Mouse (Mus musculus): ENCODE measurements at regions not wholly inside any gene's neighbourhood (a gene's known extent, or its start where the extent isn't known, plus 50 kb on each side); places are given as distances from the start of the nearest gene placed in this dataset.
A peak's percentile ranks its signal among the peaks of the same experiment; 100 is the strongest.

DNA sequence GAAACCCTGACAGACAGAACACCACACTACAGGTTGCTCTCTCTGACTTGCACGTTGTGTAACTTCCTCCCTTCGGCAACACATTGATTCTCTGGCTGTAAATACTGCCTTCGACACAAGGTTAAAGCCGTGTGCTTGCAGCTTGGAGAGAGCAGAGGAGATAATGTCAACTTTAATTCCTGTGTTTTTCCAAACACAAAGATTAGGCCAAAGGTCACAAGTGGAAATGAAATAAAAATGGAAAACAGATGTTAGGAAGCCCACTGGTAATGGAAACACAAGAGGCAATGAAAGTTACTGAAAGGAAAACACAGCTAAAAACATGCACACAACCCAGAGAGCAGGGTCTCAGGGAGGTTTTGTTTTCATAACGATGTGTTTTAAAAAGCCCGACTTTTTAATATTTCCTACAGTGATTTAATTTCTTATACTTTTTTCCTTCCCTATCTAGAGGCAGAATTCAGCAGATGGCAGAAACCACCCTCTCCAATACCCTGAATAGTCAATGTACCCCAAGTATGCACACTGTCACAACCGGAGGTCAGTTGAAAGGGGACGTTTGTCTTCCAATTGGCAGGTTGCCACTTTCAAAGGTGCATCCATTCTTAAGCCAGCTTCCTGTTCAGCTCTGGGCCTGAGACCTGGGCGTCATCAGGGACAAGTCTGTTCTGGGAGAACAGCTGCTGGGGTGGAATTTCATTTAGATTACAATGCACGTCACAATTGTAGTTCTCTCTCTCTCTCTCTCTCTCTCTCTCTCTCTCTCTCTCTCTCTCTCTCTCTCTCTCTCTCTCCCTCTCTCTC lies 210.8 kb upstream of the Gm5148 start:
- DNase-seq (ENCODE audit: extremely low spot score, low spot score) = peak; percentile 41

DNA sequence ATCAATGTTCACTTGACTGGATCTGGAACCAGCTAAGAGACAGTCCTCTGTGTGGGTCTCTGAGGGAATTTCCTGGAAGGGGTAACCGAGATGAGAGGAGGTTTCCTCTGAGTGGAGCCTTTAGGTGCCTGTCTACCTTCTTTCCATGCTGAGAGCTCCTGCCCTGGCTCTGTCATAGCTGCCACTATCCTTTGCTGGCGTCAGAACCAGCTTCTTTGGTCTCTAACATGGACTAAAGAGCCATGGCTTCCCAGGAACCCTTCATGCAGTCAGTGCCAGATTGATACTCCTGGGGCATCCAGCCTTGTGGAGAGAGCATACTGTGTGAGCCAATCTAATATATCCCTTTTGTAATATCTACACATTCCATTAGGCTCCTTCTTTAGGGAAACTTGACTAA lies 209.9 kb upstream of the Gm5148 start:
- DNase-seq (ENCODE audit: extremely low spot score, low spot score) = no peak

DNA sequence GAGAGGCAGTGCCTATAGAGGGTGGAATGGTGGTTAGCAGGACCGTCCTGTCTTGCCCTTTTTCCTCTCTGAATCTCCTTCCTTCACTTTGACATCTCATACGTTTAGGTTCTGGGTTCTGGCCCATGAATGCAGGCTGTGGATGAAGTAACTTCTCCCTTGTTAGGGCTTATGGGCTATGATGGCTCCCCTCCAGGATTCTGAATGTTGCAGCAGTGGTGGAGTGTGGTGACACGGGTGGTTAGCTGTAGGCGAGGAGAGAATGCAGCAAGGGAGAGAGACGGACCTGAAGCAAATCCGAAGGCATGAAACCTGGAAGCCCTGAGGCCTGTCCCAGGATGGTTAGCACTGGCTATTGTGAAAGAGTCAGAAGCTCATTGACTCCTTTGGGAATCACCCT lies 204.4 kb upstream of the Gm5148 start:
- no peak for DNase-seq (ENCODE audit: extremely low spot score, low spot score)

DNA sequence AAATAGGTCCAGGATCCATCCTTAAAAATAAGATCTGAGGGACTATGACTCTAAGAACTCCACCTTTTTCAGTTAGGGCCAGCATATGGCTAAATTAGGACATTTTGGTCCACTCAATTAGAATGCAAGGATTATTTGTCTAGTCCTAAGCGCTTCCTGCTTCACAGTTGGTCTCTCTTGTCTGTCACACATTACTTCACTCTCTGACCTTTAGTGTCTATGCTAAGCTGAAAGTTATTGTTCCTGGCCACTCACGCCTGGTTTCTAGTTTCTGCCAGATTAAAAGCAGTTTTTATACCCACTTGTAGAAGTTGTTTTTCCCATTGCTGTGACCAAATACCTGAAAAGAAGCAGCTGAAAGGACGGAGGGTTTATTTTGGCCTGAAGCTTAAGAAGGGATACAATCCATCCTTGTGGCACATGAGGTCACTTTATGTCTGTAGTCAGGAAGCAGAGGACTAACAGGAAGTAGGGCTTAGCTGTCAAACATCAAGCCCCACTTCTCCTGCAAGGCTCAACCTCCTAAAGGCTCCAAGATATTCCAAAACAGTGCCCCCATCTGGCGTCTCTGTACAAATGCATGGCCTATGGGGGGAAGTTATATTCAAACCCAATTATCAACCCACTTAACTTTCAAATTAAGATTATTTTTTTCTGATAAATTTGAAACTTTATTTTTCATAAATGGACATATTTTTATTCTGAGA lies 195.3 kb upstream of the Gm5148 start:
- DNase-seq (ENCODE audit: extremely low spot score, low spot score) = no peak

DNA sequence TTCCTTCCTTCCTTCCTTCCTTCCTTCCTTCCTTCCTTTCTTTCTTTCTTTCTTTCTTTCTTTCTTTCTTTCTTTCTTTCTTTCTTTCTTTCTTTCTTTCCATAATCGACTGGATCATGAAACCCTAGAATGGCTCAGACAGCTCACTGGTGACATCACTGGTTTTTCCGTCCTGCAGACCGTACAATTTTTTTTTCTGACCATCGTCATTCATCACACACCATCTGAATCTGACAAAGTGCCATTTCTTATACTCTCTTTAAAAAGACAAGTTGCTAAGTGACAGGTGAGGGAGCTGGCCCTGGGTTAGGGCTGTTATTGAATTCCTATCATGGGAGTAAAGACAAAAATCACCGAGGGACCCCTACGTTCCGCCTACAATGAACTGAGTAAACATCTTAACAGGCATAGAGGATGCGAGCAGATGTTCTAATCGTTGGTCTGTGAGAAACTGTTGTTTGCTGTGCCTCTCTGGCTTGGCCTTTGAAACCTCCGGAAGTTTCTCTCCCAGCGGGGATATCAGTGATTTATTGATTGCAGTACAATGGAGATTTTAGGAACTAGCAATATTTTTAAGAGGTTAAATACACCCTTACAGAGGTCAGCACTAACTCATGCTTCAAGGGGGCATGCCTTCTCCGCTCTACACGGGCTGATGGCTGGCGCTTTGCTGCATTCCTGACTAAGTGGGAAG lies 192.6 kb upstream of the Gm5148 start:
- DNase-seq (ENCODE audit: extremely low spot score, low spot score) = peak; percentile 65

DNA sequence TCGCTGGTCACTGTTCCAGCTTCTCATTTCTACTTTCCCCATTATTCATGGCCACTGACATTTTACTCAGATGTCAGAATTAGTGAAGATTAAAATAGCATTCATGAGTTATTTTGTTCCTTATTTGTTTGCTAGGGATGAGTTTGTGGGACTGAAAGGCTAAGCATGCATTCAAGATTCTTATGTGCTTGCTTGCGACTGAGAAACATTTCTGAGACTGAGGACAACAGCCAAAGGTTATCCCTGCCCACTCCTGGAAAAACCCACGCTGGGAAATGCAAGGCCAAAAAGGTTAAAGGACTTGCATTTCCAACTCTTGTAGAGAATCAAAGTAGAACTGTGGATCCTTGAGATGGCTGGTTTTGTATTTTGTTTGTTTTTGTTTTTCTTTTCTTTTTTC lies 192.0 kb upstream of the Gm5148 start:
- no peak for DNase-seq (ENCODE audit: extremely low spot score, low spot score)

DNA sequence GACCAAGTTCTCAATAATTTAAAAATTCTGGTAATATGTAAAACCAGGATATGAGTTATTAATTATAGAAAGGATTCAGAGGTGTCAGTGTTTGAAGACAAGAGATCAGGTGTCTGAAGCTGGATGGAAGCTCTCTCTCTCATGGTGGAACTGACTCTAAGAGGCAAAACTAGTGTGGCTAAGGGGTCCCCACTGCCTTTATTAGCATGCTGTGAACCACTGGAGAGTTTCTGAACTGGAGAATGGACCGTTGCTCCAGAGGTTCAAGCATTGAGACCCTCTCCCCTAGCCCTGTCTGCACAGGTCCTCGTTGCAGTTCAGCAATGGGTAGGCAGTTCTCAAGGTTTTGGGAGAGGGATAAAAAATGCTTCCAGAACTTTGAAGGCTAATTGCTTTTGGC lies 191.4 kb upstream of the Gm5148 start:
- DNase-seq (ENCODE audit: extremely low spot score, low spot score) = no peak

DNA sequence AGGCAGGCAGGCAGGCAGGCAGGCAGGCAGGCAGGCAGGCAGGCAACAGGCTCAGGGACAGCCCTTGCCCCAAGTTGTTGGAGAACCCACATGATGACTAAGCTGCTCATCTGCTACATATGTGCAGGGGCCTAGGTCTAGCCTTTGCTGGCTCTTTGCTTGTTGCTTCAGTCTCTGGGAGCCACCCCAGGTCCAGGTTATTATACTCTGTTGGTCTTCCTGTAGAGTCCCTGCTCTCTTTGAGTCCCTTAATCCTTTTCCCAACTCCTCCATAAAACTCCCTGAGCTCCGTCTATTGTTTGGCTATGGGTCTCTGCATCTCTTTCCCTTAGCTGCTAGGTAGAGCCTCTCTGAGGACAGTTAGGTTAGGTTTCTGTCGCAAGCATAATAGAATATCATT lies 189.8 kb upstream of the Gm5148 start:
- no peak for DNase-seq (ENCODE audit: extremely low spot score, low spot score)

DNA sequence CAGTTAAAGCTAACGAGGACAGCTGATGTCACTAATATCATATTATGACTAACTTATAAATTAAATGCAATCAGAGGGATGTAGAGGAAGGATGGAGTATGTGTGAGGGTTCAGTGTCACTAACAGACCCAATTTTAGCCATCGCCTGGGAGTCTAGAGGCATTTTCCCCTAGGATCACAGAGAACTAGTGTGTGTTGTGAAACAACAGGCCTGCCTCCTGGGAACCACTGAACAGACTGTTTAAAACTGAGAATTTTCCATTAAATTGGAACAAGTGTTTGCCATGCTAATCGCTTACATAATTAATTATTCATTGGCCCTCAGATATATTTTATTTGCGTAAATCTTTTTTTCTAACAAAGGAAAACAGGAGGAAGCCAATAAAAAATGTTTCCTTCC lies 185.5 kb upstream of the Gm5148 start:
- no peak for DNase-seq (ENCODE audit: extremely low spot score, low spot score)

DNA sequence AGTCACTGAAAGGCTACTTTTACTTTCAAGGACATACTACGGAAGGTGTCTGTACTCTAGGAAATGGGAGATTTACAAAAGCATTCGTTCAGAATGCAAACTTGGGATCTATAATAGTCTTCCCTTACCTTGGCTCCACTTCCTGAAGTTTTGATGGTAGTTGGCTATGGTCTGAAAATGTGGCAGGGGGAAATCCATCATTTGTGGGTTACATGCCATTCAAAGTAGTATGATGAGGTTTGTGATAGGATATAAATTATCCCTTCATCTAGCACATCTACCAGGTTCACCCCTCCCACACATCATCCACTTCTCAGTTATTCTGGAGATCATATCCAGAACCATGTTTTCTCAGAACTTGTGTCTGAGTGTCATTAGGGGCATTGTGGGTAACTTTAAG lies 184.7 kb upstream of the Gm5148 start:
- DNase-seq (ENCODE audit: extremely low spot score, low spot score) = no peak

DNA sequence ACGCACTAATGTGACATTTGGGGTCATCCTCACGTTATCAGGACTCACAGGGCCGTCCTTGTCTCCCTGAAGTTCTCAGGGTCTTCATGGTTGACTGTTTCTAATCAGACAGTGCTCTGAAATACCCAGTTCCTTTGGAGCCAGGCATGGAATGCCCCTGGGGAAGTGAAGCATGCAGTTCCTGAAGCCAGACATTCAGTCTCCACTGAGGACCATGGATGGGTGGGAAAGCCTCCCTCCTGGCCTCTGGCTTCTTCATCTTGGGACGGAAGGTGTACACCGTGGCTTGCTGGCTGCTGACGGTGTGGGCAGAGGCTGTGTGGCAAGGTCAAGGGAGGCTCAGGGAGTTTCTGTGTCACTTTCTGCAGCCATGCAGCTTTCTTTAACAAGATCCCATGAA lies 184.2 kb upstream of the Gm5148 start:
- no peak for DNase-seq (ENCODE audit: extremely low spot score, low spot score)

DNA sequence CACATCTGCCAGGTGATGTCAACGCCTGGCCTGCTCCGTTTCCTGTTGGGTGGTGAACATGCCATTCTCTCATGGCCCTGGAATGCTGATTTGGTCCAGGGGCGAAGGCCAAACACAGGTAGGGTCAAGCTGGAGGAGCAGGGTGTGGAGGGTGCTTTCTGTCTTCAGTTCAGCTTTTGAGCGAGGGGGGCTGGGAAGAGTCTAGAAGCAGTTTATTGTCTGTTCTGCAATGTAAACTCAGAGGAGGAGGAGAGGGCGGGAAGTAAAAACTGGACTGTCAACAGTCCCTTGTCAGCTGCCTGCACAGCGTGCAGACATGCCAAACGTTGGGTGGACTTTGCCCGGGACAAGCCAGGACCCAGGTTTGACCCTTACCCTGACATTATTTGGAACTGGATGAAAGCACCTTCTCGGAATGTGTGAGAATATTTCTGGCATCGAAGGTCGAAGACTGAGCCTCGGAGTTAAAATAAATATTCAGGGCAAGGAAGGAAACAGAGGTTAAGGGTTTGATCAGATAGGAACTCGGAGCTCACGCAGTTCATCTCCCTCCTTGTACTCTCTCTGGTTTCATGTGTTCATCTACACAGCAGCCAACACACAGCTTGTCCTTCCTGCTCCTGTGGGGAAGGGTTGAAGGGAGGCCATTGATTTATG lies 183.3 kb upstream of the Gm5148 start:
- DNase-seq (ENCODE audit: extremely low spot score, low spot score) = peak; percentile 59

DNA sequence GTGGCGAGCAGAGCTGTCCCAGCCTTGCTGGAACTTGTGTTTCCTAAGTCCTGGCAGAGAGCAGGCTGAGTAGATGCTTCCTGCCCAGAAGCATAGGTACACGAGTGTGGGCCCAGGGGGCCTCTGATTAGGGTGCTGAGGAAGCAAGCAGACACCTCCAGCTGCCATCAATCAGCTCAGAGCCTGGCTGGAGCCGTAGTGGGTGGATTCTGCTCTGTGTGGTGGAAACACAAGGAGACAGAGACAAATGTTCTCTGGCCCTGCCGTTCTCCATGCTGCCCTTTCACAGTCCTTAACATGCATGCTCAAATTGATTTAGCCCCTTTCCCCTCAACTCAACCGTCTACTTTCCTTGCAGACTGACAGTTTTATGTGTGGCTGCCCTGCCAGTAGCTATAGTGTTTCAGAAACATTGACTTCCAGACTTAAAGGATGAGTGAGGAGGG lies 182.5 kb upstream of the Gm5148 start:
- DNase-seq (ENCODE audit: extremely low spot score, low spot score) = peak; percentile 69

DNA sequence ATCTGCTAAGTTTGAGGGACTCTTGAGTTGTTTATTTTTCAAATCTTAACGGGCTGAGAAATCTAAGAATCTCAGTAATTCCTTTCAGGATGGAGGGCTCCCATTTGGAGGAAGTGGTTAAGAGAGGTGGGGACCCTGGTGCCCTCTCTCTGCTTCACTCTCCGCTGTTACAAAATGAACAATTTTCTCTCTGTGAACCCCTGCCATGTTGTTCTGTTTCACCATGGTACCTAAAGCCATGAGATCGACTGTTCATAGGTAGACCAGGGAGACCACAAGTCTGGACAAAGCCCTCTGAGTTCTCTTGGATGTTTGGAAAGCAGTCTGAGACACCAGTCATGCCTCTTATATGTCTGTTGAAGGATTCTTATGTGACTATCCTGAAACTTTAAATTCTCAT lies 179.9 kb upstream of the Gm5148 start:
- DNase-seq (ENCODE audit: extremely low spot score, low spot score) = no peak

DNA sequence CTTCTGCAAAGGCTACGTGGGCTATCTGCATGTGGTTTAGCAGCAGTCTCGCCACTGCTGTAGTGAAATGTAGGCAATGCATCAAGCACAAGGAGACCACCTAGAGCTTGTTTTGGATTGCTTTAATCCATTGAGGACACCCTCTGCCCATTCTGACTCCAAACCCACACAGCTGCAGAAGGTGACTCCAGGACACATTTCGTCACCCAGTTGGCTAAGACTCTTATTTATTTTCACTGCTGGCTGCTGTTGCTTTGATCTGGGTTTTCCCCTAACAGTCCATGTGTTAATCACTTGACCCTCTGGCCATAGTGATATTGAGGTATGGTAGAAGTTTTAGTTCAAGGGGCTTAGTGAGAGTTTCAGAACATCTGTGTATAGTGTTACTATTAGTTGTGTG lies 179.2 kb upstream of the Gm5148 start:
- no peak for DNase-seq (ENCODE audit: extremely low spot score, low spot score)

DNA sequence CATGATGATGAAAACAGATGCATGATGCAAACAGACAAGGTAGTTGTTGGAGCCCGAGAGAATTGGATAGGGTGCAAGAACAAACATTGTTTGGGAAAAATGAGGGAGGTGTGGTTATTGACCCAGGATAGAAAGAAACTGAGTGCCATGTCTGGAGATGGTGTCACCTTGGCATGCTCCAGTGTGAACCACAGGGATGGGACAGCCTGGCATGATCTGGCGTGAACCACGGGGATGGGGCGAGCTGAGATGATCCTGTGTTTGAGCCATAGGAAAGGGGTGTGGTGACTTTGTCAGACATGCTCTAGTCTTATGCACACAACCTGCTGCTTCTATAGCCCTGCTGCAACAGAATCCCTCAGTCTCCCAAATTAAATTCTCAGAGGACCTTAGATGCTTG lies 178.7 kb upstream of the Gm5148 start:
- DNase-seq (ENCODE audit: extremely low spot score, low spot score) = no peak

DNA sequence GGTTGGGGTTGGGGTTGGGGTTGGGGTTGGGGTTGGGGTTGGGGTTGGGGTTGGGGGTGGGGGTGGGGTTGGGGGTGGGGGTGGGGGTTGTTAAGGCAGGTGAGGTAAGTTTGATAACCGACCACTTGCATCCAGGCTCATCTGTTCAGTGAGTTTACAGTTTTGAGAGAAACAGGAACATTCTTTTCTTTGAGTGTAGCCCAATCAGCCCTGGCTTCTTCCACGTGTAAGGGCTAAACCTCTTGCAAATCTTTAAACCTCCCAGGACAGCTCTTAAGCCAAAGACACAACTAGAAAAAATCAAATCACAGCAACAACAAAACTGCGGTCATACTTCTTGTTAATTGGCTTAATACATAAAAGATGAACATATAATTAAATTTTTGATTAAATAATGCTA lies 173.1 kb upstream of the Gm5148 start:
- no peak for DNase-seq (ENCODE audit: extremely low spot score, low spot score)

DNA sequence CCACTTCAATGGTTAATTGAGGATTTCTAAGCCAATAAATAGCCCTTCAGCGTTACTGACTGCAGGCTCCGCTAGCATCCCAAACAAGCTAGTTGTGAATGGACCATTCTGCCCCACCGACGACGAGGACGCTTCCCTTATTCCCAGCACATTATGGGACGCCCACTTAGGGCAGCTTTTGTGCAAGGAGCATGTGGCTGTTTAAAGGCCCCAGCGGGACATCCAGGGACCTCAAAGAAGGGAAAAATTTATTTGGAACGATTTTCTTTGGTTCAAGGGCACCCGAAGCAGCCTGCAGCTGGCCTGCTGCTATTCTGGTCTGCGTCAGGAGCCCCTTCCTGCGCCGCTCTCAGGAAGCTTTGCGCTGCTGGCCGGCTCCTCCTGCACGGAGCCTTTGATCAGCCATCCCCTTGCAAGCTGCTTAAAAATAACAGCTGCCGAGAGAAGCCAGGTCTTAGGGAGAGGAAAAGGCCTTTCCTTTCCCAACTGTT lies 172.6 kb upstream of the Gm5148 start:
- DNase-seq (ENCODE audit: extremely low spot score, low spot score) = peak; percentile 64

DNA sequence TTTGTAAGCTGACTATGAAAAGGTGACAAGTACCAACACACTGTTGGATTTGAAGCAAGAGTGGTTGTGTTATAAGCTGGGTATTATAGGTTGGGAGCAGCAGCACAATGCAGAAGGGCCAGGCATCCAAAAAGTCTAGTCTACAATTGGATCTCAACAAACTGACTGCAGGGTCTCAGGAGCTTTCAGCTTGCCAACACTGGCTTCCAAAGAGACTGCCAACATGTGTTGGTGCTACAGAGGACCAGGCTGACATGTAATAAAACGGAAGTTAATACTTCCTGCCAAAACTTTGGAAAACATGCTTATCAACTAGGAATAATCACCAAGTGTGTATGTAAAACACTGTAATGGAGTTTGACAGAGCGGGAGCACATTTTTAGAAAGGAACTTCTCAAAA lies 170.3 kb upstream of the Gm5148 start:
- no peak for DNase-seq (ENCODE audit: extremely low spot score, low spot score)

DNA sequence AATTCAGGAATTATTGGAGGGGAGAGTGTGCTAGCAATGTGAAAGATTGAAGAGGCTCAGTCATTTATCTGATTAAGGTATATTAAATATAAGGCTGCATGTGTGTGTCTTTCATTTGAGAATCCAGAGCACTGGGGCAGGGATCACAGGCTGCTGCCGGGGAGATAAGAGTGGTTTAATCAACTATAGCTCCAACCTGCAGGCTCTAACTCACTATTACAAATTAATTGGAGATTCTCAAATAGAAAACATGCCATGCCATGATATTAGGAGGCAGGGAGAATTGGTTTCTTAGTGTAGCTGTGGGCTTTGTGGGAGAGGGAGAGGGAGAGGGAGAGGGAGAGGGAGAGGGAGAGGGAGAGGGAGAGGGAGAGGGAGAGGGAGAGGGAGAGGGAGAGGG lies 165.9 kb upstream of the Gm5148 start:
- no peak for DNase-seq (ENCODE audit: extremely low spot score, low spot score)

DNA sequence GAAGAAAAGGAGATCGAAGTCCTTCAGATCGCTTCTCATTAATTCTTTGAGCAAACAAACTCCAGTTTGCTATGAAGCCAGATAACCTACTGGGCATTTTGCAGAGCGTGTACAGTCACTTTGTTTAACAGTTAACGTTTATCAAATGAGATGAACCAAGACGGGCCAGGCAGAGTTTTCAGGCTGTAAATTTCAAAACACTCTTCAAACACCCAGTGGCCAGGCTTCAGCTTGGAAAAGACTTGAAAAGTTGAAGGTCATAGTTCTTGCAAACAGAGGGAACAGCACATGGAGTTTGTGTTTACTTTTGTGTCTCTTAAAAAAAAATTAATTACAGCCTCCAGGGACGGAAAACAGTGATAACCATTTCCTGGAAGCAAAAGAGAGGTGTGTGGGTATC lies 164.2 kb upstream of the Gm5148 start:
- DNase-seq (ENCODE audit: extremely low spot score, low spot score) = no peak

DNA sequence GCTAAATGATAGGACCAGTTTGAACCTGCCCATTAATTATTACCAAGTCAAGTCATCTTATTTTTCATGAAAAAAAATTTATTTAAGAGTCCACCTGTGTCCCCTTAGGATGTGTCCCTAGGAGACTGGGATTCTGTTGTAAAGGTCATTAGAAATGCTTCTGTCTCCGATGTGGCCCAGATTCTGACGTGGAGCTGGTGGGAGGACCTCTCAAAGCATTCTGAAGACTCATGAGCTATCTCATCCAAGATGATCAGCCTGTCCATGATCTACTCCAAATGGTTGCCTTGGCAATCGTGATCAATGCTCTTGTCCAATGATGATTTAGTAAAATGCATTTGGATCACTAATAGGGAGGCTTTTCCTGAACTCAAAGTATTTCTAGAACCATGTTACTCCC lies 163.4 kb upstream of the Gm5148 start:
- DNase-seq (ENCODE audit: extremely low spot score, low spot score) = no peak
